Mouse (Mus musculus): Measurements from ENCODE around the gene Ilkap.

Gene Ilkap

DNA sequence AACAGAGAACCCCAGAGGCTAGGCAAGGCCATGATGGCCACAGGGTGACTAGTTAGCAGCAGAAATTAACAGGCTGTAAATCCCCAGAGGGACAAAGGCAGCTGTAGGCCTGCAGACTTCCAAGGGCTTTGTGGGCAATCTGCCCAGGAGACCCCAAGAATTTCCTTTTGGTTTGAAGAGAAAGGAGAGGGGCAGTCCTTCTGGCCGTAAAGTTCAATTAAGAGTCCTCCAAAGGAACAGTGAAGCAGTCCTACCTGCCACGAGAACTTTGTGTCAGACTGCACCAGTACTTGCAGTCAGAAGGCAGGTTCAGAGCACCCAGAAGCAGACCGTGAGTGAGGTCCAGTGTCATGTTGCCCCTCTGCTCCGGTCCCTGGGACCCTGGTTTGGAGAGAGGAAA is 16.3 kb upstream of the Ilkap start:
- DNase-seq (ENCODE audit: low spot score in 2 of 2): no peak

DNA sequence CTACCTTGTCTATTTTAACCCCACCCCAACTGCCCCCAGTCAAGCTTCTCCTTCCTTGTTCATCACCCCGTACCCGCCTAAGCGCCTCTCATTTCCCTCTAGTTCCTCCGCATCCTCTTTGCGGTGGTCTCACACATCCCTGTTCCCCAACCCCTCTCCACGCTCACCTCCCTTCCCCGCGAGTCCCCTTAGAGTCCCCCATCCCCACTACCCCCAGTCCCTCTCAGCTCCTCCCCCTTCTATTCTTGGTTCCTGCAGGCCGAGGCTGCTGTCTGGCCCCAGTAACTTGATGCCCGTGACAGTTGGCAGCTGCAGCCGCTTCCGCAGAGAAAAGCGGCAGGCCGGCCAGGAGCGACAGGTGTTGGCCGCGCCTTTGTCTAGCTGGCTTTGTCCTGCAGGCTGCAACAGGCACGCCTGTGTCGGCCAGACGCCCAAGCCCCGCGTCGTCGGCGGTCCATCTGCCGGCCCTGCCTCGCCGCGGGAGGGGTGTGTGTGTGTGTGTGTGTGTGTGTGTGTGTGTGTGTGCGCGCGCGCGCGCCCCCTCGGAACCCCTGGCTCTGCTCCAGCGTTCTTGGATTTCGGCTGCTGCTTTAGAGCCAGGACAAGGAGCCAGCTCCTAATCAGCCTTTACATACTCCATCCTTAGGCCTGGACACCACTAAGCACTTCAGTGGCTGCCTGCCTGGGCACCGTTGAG is 15.4 kb upstream of the Ilkap start, which contains the start of gene Hes6:
TSS of gene Hes6 (minus strand) at position 141 of the 697 bp plus-strand sequence.
- peak in 1 of 2 experiments; percentile 65 for DNase-seq (ENCODE audit: low spot score in 2 of 2)

GRCm38 (mm10) chr1:91413536-91413897 is 14.9 kb upstream of the Ilkap start:
- no peak for DNase-seq (ENCODE audit: low spot score in 2 of 2)

GRCm38 (mm10) chr1:91413030-91413506 is 14.5 kb upstream of the Ilkap start:
- DNase-seq (ENCODE audit: low spot score in 2 of 2): peak; percentile 92 to 93

DNA sequence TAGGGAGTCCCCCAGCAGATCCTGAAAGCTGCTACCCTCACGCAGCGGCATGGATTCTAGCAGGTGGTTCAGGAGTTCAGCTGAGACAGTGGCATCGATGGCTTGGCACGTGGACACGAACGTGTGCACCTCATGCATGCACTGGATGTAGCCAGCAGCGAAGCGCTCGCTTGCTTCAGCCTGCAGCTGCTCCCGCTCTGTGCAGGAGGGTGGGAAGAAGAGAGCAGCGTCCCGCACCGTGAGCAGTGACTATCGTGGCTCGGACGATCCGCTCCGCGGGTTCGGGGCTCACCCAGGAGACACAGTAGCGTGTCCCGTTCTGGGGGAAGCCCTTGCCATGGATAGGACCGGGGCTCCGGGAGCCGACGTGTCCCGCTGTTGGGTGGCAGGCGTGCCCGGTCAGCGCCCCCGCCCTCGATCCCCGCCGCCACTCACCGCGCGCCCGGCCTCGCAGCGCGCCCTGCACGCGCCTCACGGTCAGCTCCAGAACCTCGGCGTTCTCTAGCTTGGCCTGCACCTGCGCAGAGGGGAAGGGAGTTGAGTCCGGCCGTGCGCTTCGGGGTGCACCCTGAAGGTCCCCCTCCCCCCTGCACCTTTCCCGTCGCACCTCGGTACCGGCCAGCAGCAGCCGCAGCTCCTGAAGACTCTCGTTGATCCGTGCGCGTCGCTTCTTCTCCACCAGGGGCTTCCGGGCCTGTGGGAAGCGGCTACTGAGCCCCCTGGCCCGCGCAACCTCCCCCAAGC is 13.8 kb upstream of the Ilkap start:
- no peak for DNase-seq (ENCODE audit: low spot score in 2 of 2)

DNA sequence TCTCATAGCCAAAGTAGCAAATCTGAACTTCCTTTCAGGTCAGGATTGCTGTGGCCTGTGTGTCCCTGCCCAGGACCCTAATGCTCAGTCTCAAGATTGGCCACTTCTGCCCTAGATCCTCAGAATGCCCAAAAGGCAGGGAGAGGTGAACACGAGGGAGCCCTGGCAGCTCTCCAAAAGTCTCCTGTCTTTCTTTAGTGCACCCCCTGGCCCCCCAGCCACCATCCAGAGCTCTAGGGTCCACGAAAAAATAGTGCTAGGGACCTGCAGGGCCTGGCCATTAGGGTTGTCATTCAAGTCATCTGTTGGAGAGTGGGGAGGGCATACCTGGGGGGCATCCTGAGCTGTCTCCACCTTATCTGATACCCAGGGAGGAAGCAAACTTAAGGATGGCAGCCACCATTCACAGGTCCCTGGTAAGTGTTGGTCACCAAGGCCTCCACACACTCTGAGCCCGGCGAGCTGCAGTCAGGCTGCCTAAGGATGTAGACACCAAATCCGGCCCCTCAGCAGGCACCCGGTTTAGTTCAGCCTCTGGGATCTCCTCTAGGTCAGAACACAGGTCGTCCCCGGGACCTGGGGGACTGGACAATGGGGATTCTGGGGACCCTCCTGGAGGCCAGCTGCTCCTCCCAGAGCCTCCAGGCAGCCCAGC is 13.1 kb upstream of the Ilkap start:
- DNase-seq (ENCODE audit: low spot score in 2 of 2): no peak

DNA sequence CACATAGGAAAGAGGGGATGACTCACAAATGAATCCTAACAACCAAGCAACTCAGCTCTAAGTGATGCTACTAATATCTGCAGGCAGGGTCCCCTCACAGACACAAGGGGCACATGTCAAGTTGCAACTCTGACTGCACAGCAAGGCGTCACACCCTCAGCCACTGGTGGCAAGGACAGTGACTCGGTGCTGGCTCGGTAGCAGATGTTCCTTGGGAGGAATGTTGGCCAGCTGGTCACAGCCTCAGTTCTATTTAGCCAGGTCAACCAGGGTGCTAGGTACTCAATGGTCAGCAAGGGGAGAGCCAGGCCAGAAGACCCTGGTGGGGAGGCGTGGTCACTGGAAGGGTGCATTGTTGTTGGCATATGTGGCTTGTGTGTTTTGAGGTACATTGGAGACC is 9.2 kb upstream of the Ilkap start:
- no peak for DNase-seq (ENCODE audit: low spot score in 2 of 2)

GRCm38 (mm10) chr1:91405406-91406169 is 7.0 kb upstream of the Ilkap start:
- no peak for DNase-seq (ENCODE audit: low spot score in 2 of 2)

DNA sequence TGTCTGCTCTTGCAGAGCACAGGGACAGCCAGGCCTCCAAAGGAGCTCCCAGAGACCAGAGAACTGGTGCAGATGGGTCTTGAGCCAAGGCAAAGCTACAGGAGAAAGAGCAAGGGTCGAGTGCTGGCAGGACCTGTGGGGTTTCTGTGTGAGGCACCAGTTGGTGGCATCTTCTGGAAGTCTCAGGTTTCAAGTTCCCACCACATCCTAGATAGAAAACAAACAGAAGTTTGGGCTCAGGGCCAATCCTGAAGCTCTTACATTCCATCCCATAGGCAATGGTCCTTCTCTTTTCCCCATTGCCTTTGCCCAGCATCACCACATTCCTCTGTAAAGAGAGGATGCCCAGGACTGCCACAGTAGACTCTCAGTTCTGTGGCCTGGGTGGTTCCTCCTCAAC is 6.4 kb upstream of the Ilkap start:
- no peak for DNase-seq (ENCODE audit: low spot score in 2 of 2)

GRCm38 (mm10) chr1:91397927-91398259 is 722 bp downstream of the Ilkap start:
- no peak for DNase-seq (ENCODE audit: low spot score in 2 of 2)

- DNase-seq (ENCODE audit: low spot score in 2 of 2): no peak
Measured at GRCm38 (mm10) chr1:91390369-91390768, 8.2 kb downstream of the Ilkap start.

GRCm38 (mm10) chr1:91381091-91381471 is 17.5 kb downstream of the Ilkap start:
- no peak for DNase-seq (ENCODE audit: low spot score in 2 of 2)

DNA sequence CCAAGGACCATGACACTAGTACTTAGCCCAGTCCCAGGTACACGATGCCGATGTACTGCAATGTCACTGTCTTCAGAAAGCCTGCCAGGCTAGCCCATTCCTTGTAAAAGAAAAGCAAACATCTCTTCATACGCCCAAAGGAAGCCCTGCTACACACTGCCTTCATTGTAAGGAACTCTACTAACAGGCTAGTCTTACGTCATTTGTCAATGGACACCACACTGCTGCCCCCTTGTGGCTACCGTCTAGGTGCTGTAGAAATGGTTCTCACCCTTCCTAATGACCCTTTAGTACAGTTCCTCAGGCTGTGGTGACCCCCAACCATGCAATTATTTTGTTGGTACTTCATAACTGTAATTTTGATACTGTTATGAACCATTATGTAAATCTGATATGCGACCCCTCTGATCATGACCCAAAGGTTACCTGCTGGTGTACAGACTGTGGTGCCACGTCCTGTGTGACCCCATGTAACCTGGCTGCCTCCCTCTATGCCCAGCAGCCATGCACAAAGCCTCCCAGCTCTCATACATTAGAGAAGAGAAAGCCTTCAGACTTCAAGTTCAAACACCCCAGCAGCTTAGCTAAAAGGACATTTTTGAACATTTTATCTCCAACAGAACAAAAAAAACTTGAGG is 18.0 kb downstream of the Ilkap start:
- DNase-seq (ENCODE audit: low spot score in 2 of 2): peak; percentile 54 to 66

GRCm38 (mm10) chr1:91373414-91373835 is 25.2 kb downstream of the Ilkap start:
- DNase-seq (ENCODE audit: low spot score in 2 of 2): no peak

DNA sequence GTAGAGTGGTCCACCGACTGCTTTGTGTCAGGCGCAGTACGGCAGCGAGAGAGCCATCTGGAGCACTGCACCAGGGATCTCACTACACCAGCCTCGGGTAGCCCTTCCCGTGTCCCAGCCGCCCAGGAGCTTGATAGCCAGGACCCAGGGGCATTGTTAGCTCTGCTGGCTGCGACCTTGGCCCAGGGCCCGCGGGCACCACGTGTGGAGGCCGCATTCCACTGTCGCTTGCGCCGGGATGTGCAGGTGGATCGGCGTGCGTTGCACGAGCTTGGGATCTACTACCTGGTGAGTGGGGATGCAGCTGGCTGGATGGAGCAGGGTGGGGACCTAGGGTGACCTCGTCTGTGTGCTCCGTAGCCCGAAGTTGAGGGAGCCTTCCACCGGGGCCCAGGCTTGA is 28.6 kb downstream of the Ilkap start:
- no peak for DNase-seq (ENCODE audit: low spot score in 2 of 2)

- DNase-seq (ENCODE audit: low spot score in 2 of 2): no peak
Measured at GRCm38 (mm10) chr1:91369408-91369807, 29.2 kb downstream of the Ilkap start.

- DNase-seq (ENCODE audit: low spot score in 2 of 2): no peak
Measured at GRCm38 (mm10) chr1:91367295-91367694, 31.3 kb downstream of the Ilkap start.

DNA sequence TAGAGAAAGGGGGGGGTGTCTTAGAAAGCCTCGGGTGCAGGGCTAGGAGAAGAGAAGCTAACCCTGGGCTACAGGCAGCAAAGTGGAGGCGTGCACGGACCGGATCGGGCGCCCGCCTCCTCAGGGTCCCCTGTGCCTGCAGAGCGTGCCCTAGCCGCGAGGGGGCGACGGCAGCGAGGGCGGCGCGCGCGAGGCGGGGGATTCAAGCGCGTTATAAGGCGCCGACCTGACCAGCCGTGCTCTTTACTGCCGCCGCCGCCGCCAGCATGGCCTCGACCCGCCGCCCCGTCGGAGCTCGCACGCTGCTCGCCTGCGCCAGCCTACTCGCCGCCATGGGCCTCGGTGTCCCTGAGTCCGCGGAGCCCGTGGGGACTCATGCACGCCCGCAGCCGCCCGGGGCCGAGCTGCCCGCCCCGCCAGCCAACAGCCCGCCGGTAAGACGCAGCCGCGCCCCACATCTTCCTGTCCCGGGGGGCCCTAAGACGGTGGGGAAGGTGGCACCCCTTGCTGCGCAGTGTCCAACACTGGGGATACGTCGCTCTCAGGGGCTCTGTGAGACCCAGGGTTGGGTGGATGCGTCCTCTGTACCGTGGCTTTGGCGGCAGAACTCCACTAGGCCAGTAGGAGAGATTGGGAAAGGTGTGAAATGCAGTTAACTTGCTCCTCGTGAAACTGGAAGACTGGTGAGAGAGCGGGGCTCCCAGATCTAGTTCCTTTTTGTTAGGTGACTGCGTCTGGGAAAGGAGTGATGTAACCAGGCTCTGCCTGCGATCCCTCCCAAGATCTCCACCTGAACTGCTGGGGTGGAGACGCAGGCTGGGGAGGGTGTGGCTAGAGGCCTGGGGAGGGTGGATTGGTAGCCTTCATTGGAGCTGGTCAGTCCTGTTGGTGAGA is 32.2 kb downstream of the Ilkap start, which contains the start of gene Erfe:
TSS of gene Erfe (plus strand) at position 216 of the 894 bp plus-strand sequence.
- no peak for DNase-seq (ENCODE audit: low spot score in 2 of 2)

DNA sequence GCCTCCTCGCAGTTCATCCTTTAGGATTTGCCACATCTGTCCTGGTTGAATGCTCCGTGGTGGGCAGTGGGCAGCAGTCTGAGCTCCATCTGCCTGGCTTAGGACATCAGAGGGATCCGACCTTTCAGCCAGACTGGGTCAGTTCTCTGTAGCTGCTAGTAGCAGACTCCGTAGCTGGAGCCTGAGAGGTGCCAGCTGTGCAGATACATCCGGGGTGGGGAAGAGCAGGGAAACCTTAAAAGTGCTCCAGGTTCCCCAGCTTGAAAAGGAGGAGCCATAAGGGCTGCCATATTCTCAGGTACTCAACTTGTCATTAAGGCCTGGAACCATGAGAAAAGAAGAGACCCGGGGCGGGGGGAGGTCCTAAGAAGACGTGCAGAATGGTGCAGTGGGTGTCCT is 32.8 kb downstream of the Ilkap start:
- DNase-seq (ENCODE audit: low spot score in 2 of 2): no peak
